Mouse (Mus musculus) kidney, postnatal 25 days (tissue): ENCODE results near the gene Nxph1.

ENCODE experiments used
- DNase-seq, 2 experiments: peaks; one replicate each; pipeline ENCODE4 v3.0.0; 2021; ENCODE audit warnings: mixed read lengths in 2 of 2

Nxph1 gene

GRCm38 (mm10) chr6:8948131-8948470 lies at the start of gene Nxph1:
Nxph1 (plus strand) TSS chr6:8948431.
- DNase-seq = no peak

GRCm38 (mm10) chr6:8900021-8900728 lies 48.1 kb upstream of the Nxph1 start:
- DNase-seq = no peak

- DNase-seq = no peak
These were observed 47.5 kb upstream of the Nxph1 start for GRCm38 (mm10) chr6:8900729-8901122.

- DNase-seq = no peak
These were observed 40.3 kb upstream of the Nxph1 start for GRCm38 (mm10) chr6:8907917-8908316.

- DNase-seq = no peak
These were observed 34.8 kb upstream of the Nxph1 start for GRCm38 (mm10) chr6:8913404-8913803.

- no peak for DNase-seq
These were observed 33.5 kb upstream of the Nxph1 start for GRCm38 (mm10) chr6:8914682-8915081.

- no peak for DNase-seq
These were observed 23.8 kb upstream of the Nxph1 start for GRCm38 (mm10) chr6:8924481-8924880.

- DNase-seq = no peak
These were observed 13.0 kb upstream of the Nxph1 start for GRCm38 (mm10) chr6:8935241-8935640.

GRCm38 (mm10) chr6:8935705-8936104 lies 12.5 kb upstream of the Nxph1 start:
- peak in 1 of 2 experiments; percentile 88 for DNase-seq

GRCm38 (mm10) chr6:8936168-8936567 lies 12.1 kb upstream of the Nxph1 start:
- DNase-seq = no peak

GRCm38 (mm10) chr6:8948471-8949411 lies 510 bp downstream of the Nxph1 start:
- peak; percentile 52 to 59 for DNase-seq

GRCm38 (mm10) chr6:8949665-8950201 lies 1.5 kb downstream of the Nxph1 start:
- no peak for DNase-seq

- no peak for DNase-seq
These were observed 2.5 kb downstream of the Nxph1 start for GRCm38 (mm10) chr6:8950611-8951325.

- peak; percentile 68 to 69 for DNase-seq
These were observed 3.1 kb downstream of the Nxph1 start for GRCm38 (mm10) chr6:8951326-8951695.

- DNase-seq = no peak
These were observed 3.8 kb downstream of the Nxph1 start for GRCm38 (mm10) chr6:8951884-8952590.

- DNase-seq = no peak
These were observed 7.7 kb downstream of the Nxph1 start for GRCm38 (mm10) chr6:8955817-8956529.

- DNase-seq = no peak
These were observed 8.7 kb downstream of the Nxph1 start for GRCm38 (mm10) chr6:8956743-8957528.

GRCm38 (mm10) chr6:8957529-8957887 lies 9.3 kb downstream of the Nxph1 start:
- peak; percentile 43 to 49 for DNase-seq

GRCm38 (mm10) chr6:8958081-8958919 lies 10.1 kb downstream of the Nxph1 start:
- peak; percentile 21 to 37 for DNase-seq

- no peak for DNase-seq
These were observed 11.6 kb downstream of the Nxph1 start for GRCm38 (mm10) chr6:8959810-8960209.
